Mouse (Mus musculus): Measurements from ENCODE around the gene Nek6.

Nek6 gene

DNA sequence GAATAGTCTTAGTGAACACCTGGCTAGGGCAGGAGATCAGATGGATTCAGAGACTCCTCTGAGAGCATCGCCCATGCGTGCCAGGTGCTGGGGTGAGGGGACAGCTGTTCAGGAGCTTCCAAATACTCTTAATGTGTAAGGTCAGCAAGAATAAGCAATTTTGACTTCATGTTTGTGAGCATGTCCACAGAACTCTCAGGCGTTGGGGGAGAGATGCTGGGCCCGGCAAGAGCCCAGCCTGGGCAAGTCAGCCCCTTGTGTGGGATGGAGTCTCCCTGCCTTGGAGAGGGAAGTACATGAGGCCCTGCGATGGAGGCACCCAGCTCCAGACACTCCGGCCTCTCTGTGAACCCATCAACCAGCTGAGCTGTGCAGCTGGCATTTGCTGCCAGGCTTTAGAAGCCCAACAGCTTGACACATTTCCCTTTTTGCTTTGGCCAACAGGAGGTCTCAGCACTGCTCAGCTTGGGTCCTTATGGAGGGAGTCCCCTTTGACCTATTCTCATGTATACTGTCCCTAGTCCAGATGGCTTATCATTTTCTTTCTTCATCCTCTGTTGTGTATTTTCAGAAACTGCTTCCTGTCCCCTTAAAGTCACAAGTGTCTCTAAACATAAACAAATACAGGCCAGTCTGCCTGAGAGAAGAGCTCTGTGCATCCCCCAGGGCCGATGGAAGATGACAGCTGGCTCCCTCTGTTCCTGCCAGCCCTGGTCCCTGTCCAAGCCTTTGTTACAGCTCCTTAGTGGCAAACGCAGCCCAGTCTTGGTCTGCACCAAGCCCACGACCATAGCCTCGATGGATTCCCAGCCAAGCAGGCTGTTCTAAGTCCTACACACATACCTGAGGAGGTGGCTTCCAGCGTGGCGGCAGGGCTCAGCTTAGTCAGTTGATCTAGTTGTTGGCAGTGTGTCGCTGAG lies 67.4 kb downstream of the Nek6 start:
- DNase-seq (ENCODE audit: low spot score): no peak

DNA sequence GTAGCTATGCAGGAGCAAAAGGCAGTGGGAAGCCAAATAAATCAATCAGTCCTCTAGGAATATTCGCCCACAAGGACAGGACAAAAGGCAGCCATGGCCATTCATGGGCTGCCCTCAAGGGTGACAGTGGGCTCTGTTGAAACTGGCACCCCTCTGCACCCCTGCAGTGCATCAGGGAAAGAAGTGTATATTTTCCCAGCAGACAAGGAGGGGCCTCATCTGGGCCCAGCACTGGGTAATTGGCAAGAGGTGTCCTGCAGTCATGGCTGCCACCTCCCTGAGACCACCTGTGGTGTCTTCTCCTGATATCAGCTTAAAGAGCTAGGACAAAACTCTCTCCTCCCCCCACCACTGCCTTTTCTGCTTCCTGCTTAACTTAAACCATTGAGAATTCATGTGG lies 68.1 kb downstream of the Nek6 start:
- no peak for DNase-seq (ENCODE audit: low spot score)

DNA sequence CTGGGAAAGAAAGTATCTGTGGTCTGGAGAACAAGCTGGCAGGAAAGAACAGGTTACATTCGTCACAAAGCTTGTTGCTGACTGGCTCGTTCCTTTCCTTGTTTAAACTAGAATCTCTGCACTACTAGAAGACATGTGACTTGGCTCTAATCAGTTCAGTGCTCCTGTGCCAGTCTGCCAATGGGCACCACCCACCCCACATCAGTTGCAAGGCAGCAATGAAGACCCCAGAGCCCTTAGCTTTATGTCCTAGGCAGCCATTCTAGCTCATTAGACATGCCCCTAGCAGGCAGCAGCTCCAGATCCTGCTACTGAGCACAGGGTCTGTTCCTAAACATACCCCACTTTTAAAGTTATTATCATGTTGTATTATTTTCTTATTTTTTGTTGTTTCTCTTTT lies 72.5 kb downstream of the Nek6 start:
- no peak for DNase-seq (ENCODE audit: low spot score)

DNA sequence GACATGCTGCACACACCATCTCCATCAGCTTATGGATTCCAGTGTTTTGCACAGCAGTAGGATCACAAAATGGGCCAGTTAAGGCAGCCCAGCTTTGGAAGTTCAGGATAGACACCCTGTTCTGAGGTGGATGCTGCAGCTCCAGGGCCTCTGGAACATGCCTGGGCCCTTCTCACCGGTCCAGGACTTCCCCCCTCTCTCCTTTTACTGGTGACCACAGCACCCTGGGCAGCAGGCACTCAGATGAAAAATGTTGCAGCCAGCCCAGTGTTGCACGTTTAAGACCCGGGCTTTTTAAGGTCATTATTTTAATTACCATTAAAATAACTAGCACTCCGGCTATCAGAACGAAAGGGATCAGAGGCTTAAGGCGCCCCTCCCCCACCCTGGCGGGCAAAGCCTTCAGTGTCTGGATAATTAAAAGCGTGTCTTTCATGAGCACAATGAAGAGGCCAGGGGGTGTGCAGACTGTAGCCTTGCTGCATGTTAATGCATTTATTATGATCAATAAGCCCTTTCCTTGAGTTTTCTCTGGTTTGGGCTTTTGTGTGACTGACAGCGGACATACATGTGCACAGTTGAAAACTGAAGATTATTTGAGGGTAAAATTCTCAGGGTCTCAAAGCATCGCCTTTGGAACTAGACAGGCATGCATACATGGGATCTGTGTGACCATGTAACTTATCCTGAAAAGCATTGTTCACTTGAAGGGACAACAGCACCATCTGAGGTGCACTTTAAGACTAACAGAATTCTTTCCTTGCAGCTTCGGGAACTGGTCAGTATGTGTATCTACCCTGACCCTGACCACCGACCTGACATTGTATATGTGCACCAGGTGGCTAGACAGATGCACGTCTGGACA lies 73.3 kb downstream of the Nek6 start:
- DNase-seq (ENCODE audit: low spot score): no peak

DNA sequence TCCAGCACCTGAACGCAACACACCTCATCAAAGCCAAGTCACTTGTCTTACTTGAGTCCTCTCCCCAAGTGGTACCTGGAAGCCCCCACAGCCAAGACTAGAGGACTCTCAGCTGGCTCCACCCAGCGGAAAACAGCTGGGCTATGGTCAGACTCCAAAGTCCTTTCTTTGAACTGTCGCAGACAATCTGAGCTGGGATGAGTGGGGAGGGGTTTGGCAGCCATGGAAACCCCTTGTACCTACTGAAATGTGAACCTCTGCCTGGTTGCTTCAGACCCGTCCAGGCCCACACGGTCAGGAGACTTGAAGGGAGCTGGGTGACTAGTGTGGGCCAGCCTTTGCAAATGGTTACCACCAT lies 73.9 kb downstream of the Nek6 start:
- DNase-seq (ENCODE audit: low spot score): no peak

DNA sequence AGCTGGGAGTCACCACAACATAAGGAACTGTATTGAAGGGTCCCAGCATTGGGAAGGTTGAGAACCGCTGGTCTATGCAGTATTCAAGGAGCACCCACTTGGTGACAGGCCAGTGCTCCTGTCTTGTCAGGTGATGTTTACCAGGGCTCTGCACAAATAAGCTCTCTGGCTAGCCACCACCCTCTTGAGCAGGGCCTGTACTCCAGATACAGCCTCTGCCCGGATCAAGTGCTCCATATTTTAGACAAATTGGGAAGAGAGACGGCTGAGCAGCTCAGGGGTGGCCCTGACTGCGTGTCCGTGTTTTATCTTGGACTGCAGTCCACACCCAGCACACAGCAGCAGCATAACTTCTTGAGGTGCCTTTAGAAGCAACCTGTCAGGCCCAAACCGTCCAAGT lies 75.3 kb downstream of the Nek6 start:
- DNase-seq (ENCODE audit: low spot score): no peak

DNA sequence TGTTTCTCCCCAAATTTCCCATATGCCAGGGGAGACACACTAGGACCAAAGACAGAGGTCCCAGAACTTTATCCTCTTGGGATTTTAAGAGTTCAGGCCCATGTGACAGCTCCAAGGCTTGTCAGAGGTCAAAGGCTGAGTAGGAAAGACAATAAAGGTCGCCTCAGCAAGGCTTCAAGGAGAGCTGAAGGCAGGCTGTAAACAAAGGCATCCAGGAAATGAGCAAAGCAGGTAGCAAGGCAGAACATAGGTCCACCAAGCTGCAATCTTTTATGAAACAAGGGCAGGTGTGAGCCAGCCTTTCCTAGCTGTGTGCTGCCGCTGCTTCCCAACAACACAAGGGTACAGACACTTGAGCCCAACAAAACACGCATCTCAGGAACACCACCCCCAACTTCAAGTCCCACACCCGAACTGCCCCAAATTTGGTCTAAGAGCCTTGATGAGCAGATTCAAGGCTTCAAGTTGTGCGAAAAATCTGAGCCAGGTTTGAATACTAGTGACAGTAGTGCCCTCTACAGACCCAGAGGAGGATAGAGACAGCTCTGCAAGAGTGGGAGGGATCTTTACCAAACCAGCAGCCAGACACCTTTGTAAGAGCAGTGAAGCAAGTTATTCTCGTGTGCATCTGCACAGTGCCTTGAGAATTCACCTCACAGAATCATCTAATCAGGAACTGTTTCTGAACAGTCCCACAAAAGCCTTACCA lies 80.5 kb downstream of the Nek6 start:
- DNase-seq (ENCODE audit: low spot score): no peak

DNA sequence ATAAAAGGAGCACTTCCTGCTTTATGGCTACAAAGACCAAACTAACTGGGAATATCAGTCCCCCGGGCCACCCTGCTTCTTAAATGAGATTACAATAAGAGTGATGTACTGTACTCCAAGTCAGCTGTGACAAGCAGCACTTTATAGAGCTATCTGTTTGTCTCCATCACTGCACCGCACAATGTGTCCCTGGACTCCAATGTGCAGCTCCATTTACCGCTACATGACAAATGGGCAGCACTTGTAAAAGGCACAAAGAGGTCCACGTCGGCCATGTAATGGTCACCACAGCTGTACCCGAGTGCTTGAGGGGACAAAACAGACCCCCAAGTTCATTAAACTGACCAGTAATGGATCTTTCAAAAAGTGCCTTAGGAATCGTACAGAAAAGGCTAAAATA lies 83.4 kb downstream of the Nek6 start:
- no peak for DNase-seq (ENCODE audit: low spot score)

DNA sequence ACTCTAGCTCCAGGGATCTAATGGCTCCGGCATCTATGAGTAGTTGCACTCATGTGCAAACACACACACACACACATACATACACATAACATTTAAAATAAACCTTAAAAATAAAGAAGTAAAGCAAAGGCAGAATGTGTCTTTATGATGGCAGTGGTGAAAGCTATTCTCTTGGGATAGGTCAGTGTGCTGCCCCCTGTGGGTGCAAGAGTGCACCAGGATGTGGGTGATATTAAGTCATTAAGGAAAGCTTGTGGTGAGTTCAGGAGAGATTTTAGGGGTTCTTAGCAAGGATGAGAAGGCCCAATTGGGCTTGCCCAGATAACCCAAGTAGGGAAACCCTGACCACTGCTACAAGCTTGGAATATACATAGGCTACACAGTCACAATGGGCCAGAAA lies 86.5 kb downstream of the Nek6 start:
- DNase-seq (ENCODE audit: low spot score): no peak

DNA sequence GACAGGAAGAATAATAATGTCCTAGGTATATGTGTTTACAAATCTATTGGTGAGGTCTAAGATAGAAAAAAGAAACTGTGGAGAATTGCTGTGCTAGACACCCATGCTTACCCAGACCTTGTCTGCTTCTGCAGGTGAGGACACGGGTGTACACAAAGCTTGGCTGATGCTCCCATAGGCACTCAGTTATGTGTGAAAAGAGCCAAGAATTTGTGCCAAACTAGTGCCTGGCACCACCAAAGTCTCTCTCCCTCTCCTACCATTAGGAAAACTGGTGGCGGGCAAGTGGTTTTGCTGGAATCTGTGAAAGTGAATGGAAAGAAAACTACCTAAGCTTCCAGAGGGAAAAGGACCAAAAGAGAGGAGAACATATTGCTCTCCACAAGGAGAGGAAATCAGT lies 87.0 kb downstream of the Nek6 start:
- no peak for DNase-seq (ENCODE audit: low spot score)

DNA sequence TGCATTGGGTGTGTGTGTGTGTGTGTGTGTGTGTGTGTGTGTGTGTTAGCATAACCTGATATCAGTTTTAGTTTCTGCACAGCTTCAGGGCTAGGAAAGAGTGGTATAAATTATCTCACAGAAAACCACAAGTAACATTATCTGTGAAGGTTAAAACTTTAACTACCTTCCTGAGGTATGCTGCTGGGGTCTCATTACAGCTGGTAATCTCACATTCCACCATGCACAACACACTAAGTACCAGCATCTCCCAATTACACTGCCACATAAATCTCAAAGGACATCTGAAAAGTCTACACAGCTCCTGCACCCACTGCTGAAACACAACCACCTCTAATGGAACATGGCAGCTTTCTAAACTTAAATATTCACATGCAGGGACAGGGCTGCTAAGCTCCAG lies 89.4 kb downstream of the Nek6 start:
- no peak for DNase-seq (ENCODE audit: low spot score)

DNA sequence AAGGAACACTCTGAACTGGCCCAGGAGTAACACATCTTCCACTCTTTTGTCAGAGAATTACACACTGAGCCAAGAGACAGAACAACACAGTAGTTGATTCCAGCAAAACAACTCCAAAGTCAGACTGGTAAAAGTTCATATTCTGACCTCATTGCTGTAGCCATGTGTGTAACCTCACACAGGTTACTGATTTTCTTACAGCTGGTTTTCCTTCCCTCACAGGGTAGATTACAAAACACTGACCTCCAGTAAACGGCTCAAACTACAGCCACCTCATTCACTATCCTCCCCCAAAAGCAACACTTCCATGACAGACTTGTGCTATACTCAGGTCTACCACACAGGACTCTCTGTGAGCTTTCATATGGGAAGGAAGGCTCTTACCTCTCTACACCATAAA lies 96.3 kb downstream of the Nek6 start:
- no peak for DNase-seq (ENCODE audit: low spot score)

DNA sequence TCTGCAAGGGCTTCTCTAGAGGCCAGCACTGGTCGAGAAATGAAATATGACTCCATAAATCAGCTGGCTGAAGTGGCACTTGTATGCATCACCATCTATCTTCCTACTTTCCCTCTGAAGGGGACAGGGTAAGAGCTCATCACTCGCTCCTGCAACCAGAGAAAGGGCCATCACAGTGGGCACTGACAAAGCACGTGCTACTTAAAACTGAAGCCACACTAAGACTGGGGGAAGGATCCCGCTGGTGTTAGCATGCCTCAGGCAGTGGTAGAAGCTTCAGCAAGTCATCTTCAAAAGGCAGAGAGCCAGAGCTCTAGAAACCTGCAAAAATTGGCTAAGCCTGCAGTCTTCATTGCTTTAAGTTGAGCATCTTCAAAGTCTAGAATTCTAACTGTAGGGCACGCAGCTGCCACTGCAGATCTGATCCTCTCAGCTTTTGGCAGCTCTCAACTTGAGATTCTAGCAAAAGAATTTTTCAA lies 97.4 kb downstream of the Nek6 start:
- DNase-seq (ENCODE audit: low spot score): no peak

DNA sequence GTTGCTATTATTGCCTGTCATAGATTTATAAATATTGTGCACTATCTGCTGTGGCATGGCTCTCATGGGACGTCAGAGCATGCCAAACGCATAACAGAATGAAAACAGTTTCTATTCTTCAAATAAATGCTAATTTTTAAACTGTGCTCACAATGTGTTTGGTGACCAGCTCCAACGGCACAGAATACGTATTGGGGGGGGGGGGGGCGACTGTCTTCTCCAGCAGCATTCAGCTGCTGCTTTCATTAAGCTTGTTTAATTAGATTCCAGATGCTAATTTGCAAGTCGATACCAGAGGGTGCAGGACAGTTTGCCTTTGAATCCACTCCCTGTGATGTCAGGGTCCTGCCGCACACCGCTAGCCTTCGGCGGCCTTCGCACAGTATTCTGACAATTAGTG lies 97.9 kb downstream of the Nek6 start:
- no peak for DNase-seq (ENCODE audit: low spot score)

DNA sequence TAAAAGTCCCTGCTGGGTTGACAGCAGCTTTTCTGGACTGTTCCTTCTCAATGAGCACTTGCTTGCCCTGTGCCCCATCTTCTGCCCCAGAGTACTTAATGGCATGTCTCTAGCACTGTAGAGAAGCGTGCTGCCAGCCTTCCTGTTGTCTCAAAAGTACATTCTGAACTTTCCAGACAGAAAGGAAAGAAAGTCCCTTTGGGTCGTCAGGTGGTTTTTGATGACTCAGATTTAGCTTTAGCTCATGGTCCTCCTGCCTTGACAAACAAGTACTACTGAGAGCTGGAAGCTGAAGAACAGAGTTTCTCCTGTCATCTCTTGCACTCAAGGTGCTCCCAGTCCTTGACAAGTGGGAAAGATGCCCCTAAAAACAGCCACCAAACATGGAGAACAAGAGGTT lies 98.7 kb downstream of the Nek6 start:
- no peak for DNase-seq (ENCODE audit: low spot score)

DNA sequence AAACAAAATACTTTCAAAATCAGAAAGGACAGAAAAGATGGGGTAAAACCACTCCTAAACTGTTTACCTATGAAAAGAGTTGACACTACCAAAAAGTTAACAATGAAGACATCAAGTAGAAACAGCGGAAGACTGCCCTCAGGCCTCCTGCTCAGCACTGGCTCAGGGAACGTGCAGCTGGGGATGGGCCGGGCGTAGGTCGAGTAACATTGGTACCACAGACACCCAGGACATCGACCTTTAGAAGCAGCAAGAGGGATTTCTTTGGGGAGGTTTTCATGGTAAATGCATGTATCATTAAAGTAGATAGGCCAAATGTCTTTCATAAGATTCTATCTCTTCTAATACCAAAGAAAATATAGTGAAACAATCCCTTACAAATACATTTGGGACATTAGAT lies 101.2 kb downstream of the Nek6 start:
- DNase-seq (ENCODE audit: low spot score): no peak

DNA sequence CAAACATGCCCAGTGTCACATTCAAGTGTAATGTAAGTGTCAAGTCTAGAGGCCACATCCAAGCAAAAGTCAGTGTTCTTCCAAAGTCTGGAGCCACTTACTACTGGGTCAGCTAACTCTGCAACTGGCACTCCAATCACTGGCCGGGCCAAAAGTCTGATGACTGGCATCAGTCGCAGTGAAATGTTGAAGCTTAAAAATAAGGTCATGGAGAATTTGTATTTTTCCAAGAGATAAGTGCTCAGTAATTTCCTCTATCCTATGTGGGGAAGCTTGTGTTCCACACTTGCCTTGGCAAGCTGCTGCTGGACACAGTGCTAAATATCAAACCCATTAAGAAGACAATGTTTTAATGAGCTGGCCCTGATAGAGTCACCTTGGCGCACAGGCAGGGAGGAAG lies 102.1 kb downstream of the Nek6 start:
- no peak for DNase-seq (ENCODE audit: low spot score)

DNA sequence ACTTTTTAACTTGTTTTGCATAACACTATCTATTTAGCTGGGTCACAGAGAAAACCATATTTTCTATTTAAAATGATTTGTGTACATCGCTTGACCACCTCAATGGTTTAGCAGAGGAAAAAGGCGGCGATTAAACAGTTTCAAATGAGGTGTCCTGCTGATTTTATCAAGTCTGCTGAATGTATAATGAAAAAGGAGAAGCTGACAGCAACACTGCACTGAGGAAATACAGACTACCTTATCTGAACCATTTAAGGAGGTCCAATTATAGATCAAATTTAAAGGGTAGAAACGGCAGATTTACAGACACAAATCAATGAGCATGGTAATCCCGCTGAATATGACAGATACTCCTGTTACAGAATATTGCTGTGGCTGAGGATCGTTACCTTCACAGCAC lies 103.0 kb downstream of the Nek6 start:
- no peak for DNase-seq (ENCODE audit: low spot score)

DNA sequence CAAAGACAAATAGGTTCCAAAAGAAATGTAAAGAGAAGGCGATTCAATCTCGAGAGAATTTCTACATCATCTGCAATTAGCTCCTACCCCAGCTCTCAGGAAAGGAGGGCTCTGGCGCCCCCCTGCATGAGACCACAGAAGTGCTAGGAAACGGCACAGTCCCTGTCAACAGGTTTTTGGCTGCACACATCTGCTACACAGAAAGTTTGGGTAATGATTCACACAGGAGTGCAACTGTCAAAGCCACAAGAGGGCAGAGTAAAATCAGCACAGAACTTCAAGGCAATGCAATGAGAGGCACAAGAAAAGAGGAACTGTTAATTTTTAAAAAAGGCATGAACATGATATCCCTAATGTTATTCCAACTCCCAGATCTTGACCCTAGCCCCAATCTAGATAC lies 104.6 kb downstream of the Nek6 start:
- no peak for DNase-seq (ENCODE audit: low spot score)

DNA sequence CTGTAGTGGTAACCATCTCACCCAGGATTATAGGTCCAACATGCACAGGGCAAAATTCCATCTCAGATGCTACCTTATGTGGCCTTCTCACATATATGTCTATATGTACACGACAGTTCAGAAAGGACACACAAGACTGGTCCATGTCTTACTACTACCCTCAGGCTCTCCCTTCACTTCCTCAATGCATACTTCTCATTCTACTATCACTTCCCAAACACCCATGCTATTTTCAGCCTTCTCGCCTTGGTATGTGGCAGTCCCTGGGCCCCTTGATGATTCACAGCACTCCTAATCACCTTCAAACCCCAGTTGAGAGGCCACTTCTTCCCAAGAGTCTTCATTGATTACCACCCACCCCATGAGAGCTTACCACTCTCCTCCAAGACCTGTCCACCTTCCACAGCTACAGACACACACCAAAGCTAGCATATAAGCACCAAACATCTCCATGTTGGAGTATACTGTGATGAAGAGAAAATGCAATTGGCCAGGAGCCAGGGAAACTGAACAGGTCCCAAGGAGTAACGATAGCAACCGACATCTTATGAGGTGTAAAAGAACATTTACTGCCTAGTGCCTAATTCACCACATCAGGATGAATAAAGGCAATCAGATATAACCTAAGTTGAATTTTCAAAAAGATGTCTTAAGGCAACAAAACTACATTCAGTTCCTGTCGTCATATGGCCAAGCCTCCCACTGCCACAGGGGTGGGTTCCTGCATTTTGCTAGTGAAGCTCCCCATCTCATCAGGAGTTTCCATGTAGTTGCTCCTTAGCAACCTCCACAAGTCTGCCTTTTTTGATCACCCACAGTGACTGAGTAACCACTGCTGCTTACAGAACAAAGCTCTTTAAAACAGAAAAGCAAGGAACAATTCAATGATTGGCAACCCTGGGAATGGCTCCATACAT lies 105.8 kb downstream of the Nek6 start:
- no peak for DNase-seq (ENCODE audit: low spot score)

DNA sequence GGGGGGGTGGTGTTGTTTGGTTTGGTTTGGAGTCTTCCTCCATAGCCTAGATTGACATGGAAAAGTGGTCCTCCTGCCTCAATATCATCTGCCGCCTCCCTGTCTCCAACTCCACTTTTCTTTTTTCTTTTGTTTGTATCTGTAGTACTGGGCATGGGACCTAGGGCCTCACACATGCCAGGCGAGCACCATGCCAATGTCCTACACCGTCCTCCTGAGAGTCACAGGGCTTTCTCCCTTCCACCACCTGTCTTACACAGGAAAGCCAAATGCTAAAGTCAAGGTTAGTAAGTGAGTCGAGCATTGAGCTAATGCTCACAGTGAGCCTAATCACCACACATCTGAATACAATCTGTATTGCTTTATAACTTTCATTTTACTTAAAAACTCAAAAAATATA lies 108.3 kb downstream of the Nek6 start:
- DNase-seq (ENCODE audit: low spot score): no peak

DNA sequence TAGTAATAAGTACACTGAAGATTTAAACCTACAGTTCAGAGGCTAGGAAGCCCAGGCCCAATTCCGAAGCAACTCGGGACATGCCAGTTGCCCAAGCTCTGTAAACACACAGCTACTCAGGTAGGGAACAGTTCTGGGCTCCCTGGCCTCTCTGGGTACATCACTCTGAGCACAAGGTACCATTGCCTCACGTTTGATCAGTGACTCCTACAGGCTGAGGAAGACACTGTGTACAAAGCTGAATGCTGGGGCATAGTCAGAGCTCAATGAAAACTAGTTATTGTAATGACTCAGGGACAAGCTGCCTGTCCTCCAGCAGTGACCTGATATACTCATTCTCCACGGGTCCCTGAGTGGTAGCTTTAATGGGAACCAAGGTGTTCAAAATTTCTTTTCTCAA lies 109.6 kb downstream of the Nek6 start:
- DNase-seq (ENCODE audit: low spot score): no peak

Measured in layer of hippocampus, adult 9-10 months (tissue).